Mouse (Mus musculus): Measurements from ENCODE around the gene Rhbdd2.

Rhbdd2 gene

DNA sequence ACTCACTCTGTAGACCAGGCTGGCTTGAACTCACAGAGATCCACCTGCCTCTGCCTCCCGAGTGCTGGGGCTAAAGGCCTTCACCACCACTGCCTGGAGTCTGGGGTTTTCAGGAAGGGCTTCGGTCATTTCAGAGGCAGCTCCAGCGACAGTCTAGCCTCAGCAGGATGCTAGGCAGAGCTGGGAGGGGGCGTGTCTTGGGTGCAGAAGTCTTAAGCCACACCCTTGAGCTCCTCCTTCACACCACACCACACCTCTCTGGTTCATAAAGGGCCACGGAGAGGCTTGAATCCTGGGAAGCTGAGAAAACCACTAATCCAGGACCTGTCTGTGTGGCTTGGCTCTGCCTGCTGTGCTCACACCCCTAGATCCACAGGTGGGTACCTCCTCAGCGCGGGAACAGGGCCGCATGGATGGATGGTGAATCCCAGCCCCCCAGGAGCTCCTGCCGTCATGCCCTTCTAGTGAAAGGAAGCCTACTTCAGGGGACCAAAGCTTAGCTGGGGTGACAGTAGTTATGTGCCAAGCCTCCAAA is 37.4 kb downstream of the Rhbdd2 start, which contains the start of gene Por:
Gene Por, plus strand, starts transcription at position 293 of the 535 bp plus-strand sequence.
- TF ChIP-seq GATA4 (IDR thresholded peaks at IDR 0.05; ENCODE audit: insufficient replicate concordance, low read length) = no peak

DNA sequence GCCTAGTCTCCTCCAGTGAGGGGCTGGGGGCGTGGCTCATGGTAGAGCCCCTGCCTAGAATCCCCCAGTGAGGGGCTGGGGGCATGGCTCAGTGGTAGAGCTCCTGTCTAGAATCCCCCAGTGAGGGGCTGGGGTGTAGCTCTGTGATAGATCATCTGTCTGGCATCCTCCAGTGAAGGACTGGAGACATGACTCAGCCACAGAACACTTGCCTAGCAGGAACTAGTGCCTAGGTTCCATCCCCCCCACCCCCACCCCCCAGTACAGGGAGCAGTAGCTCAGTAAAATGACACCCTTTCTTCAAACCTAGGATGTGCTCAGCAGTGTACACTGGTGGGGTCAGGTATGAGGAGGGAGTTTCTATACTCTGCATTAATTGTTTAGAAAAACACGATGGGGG is 38.5 kb downstream of the Rhbdd2 start:
- TF ChIP-seq GATA4 (IDR thresholded peaks at IDR 0.05; ENCODE audit: insufficient replicate concordance, low read length) = no peak

DNA sequence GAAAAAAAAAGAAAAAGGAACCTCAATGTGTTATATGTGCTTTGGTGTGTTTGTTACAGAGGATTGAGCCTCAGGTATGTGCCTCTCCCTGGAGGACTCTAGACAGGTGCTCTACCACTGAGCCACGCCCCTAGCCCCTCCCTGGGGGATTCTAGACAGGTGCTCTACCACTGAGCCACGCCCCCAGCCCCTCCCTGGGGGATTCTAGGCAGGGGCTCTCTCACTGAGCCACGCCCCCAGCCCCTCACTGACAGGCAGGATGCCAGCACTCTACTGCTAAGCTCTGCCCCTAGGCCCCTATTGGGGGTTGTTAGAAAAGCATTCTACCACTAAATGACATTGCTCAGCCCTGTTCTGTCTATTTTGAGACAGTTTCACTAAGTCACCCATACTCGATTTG is 40.1 kb downstream of the Rhbdd2 start:
- TF ChIP-seq GATA4 (IDR thresholded peaks at IDR 0.05; ENCODE audit: insufficient replicate concordance, low read length) = no peak

DNA sequence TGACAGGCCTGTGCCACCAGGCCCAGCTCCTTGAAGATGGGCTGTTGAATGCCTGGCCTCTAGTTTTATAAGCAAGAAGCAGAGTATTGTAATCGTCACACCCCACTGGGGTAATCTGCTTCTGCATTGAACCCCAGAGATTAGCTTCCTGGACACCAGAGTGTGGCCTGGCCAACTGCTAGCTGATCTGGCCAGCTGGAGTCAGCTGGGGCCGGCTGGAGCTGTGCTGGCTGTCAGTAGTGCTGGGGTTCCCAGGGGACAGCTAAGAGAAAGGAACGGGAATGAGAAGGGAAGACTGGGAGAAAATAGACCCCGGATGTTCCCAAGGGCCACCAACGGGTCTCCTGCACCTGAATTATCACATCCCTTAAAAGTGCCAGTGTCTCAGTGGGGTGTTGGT is 40.6 kb downstream of the Rhbdd2 start:
- no peak; the same call in 1 of the 2 replicates for TF ChIP-seq GATA4 (IDR thresholded peaks at IDR 0.05; ENCODE audit: insufficient replicate concordance, low read length)

DNA sequence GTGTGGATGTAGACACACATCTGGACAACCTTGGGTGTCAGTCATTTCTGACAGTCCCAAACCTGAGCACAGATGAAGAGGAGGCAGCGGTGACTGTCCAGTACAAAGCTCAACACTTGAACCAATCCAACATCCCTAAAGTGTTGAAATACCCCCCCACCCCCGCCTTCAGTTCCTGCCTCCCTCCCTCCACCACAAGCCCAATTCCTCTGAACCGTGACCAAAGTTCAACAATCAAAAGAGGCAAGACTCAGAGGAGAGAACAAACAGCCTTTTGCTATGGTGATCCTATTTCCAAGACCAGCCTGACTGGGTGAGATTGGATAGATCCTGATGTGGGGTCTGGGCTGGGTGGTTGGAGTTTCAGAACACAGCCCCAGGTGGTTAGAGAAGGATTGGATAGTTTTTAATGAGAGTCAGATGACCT is 41.9 kb downstream of the Rhbdd2 start:
- TF ChIP-seq GATA4 (IDR thresholded peaks at IDR 0.05; ENCODE audit: insufficient replicate concordance, low read length) = no peak

DNA sequence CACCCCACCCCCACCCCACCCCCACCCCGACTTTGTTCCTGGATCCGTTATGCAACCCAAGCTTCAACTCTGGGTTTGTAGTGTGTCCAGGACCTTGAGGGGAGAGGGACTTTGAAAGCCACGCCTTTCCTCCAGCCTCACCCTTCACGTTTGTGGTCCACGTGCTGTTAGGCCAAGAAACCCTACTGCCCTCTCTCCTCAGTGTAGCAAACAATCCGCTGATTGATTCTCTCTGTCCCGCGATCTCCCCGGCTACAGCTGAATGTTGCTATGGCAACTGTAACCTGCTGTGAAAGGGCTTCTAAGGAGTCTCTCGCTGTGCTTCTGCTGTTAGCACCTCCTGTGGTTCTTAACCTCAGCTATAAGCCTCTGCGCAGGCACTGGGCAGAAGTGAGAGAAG is 42.4 kb downstream of the Rhbdd2 start:
- TF ChIP-seq GATA4 (IDR thresholded peaks at IDR 0.05; ENCODE audit: insufficient replicate concordance, low read length) = no peak

DNA sequence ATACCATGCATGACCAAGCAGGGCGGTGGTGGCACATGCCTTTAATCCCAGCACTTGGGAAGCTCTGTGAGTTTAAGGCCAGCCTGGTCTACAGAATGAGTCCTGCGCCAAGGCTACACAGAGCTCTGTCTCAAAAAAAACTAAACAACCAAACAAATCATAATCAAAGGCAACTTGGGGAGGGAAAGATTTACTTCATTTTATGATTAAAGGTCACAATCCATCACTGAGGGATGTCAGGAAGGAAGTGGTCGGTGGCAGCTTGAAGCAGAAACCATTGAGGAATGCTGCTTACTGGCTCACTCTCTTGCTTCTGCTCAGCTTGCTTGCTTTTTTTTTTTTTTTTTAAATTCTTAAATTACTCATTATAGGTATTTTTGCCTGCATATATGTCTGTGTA is 44.3 kb downstream of the Rhbdd2 start:
- TF ChIP-seq GATA4 (IDR thresholded peaks at IDR 0.05; ENCODE audit: insufficient replicate concordance, low read length) = no peak

DNA sequence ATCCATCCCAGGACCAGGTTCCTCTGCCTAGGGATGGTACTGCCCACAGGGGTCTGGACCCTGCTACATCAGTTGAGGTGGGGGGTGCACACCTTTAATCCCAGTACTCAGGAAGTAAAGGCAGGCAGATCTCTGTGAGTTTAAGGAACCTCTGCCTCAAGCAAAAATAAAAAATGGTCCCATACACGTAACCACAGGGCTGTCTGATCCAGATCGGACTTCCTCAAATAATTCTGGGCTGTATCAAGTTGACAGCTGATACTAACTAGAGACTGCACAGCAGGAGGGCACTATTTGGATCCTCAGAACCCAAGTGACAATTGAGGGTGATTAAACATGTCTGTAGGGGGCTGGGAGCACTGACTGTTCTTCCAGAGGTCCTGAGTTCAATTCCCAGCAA is 44.8 kb downstream of the Rhbdd2 start:
- TF ChIP-seq GATA4 (IDR thresholded peaks at IDR 0.05; ENCODE audit: insufficient replicate concordance, low read length) = no peak

DNA sequence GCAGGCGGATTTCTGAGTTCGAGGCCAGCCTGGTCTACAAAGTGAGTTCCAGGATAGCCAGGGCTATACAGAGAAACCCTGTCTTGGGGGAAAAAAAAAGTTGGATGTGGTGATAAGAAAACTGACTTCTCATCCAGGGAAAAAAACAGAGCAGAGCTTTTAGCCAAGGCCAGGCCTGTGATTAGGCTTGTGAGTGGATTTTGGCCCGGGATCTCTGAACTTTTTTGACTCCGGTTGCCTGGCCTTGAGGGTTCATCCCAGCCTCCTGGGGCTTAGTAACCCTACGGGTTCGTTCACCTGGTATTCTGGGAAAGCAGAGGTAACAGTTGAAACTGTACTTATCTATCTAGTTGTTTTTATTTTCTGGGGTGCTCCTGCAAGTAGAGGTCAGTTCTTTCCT is 46.1 kb downstream of the Rhbdd2 start:
- peak; percentile 81; the same call in 1 of the 2 replicates for TF ChIP-seq GATA4 (IDR thresholded peaks at IDR 0.05; ENCODE audit: insufficient replicate concordance, low read length)

DNA sequence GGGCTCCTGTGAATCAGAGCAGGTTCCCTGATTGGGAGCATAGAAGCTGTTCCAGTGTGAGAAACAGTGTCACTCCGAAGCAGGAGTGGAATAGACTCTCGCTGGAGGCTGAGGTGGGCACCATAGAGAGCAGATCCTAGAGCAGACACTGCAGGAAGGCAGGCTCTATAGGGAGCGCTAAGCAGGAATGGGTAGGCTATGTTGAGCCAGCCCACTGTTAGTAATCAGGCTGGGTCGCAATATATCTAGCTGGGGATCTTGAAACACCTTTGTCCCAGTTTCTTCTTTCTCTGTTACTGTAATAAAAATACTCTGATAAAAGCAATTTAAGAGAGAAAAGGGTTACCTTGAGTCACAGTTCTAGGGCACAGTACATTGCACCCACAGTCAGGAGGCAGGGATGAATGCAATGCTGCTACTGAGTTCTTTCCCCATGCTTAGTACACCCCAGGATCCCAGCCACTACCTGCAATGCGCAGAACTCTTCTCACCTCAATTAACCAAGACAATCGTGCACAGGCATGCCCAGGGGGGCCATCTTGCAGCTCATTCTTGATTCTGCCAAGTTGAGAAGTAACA is 48.6 kb downstream of the Rhbdd2 start:
- no peak; the same call in 1 of the 2 replicates for TF ChIP-seq GATA4 (IDR thresholded peaks at IDR 0.05; ENCODE audit: insufficient replicate concordance, low read length)

DNA sequence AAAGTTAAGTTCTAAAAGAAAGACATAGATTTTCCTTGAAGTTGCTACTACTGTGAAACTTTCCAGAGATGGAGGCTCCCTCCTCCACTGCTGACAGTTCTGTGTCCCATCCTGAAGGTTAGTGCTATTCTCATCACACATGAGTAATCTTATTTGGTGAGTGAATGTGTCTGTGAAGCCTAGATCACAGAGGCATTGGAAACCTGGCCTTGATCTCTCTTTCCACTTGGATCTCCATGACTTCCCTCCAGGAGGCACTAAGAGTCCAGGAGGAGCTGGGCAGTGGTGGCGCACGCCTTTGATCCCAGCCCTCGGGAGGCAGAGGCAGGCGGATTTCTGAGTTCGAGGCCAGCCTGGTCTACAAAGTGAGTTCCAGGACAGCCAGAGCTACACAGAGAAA is 49.6 kb downstream of the Rhbdd2 start:
- TF ChIP-seq GATA4 (IDR thresholded peaks at IDR 0.05; ENCODE audit: insufficient replicate concordance, low read length) = no peak

DNA sequence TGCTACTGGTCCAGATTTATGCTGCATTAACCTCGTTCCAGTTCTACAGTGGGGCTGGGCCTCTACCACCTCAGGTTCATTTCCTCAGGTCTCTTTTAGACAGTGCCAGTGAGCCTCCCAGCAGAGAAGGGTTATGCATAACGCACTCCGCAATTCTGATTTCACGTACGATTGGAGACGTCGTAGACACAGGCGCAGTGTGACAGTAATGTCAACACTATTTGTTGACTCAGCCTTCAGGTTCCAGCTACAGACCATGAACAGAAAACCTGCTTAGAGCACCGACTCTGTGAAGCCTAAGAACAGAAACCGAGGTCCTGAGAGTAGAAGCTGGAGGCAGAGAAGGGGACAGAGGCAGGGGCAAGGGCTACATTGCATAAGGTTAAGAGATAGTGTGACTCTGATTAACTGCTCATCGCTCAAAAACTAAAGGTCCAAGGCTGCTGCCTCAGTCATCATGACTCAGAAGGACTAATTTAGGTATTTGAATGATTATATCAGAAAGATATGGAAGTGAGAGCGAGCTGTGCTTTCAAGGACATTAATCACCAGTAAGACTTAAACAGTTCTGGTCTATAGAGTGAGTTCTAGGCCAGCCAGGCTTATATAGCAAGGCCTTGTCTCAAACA is 50.6 kb downstream of the Rhbdd2 start:
- TF ChIP-seq GATA4 (IDR thresholded peaks at IDR 0.05; ENCODE audit: insufficient replicate concordance, low read length) = no peak; the same call in 1 of the 2 replicates

DNA sequence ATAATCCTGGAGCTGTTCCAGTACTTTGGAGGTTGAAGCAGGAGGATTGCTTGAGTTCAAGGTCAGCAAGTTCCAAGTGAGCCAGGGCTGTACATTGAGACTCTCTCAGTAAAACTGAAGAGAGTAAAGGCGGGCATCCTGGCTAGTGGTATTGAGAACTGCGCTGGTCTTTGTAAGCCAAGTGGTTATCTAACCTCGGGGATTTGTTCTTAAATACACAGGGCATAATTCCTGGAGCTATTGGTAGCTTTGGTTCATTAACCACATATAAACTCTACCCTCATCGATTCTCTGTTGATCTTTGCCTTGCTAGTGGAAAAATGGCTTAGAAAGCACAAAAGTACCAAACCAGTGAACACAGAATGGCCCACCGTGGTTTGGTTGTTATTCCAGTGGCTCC is 58.0 kb downstream of the Rhbdd2 start:
- TF ChIP-seq GATA4 (IDR thresholded peaks at IDR 0.05; ENCODE audit: insufficient replicate concordance, low read length) = no peak

DNA sequence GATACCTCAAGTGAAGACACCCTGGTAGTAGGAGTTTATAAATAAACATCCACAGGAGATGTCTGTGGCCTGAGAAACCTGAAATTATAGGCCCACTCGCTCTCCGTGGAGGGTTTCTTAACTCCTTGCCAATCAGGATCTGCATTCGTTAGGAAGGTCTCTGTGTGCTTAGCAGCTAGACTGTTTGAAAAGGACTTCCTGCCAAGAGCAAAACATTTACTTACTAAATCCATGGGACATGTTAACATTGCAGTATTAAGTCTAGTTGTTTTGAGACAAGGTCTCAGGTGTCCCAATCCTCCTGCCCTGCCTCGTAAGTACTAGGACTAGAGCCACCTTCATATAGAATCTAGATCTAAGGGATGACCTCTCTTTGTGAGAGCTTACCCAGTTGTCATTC is 58.8 kb downstream of the Rhbdd2 start:
- TF ChIP-seq GATA4 (IDR thresholded peaks at IDR 0.05; ENCODE audit: insufficient replicate concordance, low read length) = no peak

DNA sequence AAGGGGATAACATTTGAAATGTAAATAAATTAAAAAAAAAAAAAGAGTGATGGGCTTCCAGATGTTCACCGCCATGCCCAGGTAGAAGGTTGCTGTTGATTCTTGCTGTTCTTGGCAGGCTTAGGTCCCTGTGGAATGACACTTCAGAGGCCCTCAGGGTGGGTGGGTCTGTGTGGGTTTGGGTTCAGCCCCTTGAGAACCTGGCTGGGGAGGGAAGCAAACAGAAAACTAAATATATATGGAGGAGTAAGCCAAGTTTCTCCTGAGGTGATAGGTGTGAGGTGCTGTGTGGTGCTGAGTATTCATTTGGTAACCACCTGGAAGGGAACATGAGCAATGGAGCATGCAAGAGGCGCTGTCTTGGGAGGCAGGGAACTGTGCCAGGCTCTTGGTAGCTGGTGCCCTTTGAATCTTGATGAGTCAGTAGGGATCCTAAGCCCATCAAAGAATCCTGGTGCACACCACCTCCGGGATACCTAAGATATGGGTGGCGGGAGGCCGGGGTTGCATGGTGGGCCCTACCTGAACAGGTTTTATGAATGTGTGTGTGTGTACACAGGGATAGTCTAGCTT is 60.9 kb downstream of the Rhbdd2 start:
- no peak for TF ChIP-seq GATA4 (IDR thresholded peaks at IDR 0.05; ENCODE audit: insufficient replicate concordance, low read length)

DNA sequence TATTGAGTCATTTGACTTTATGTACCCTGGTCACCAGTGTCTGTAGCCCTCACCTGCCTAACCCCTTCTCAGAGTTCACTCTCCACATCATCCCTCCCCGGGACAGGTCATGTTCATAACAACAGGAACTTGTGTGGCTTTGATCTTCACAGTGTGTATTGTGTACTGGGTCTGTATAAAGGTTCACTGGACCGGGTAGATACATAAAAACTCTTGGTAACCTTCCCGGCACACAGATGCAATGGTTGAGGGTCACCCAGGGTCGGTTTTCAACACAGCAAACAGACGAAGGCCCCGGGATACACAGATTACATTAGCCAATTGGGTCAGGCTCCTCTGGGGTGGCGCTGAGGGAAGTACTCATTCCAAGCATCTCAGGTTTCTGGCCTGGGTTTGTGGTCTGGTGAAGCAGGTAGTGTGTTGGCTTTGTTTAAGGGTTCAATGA is 62.9 kb downstream of the Rhbdd2 start:
- 0 out of 2 replicates have a peak, but pooled peaks have one; percentile 3 for TF ChIP-seq GATA4 (IDR thresholded peaks at IDR 0.05; ENCODE audit: insufficient replicate concordance, low read length)
